Mouse (Mus musculus) neural tube, embryonic 12.5 days (tissue): ENCODE results near the gene Nif3l1. TPM values are rescaled to one million over a fixed set of nuclear protein-coding genes. Genes with fewer than 3 reads are reported as not detected.

Experiments
- ATAC-seq: fragments of 200-750 bp; cut with Nextera tagmentation; 2 replicates; pipeline ENCODE4 v1.8.0; 2017; ENCODE audit warnings: low read depth, mild to moderate bottlenecking, moderate TSS enrichment, moderate library complexity; ENCODE audit not compliant: low FRiP score
- H3K27ac ChIP-seq: fragments of 300-500 bp; sonication (generic); 2 replicates; pipeline ENCODE4 v1.5.1; 2016
- H3K27me3 ChIP-seq: fragments of 300-500 bp; sonication (generic); replicated peaks from 2 replicates; pipeline ENCODE4 v1.6.1; 2016; ENCODE audit warnings: mild to moderate bottlenecking
- H3K36me3 ChIP-seq: fragments of 300-500 bp; sonication (generic); 2 replicates; pipeline ENCODE4 v1.6.1; 2016; ENCODE audit warnings: mild to moderate bottlenecking
- H3K4me1 ChIP-seq: fragments of 300-500 bp; sonication (generic); 2 replicates; pipeline ENCODE4 v1.6.1; 2016
- H3K4me2 ChIP-seq: fragments of 300-500 bp; sonication (generic); replicated peaks from 2 replicates; pipeline ENCODE4 v1.6.1; 2016; ENCODE audit warnings: mild to moderate bottlenecking
- H3K4me3 ChIP-seq: fragments of 300-500 bp; sonication (generic); 2 replicates; pipeline ENCODE4 v1.5.1; 2016
- H3K9ac ChIP-seq: fragments of 300-500 bp; sonication (generic); 2 replicates; pipeline ENCODE4 v1.6.1; 2016; ENCODE audit warnings: mild to moderate bottlenecking
- H3K9me3 ChIP-seq: fragments of 300-500 bp; sonication (generic); 2 replicates; pipeline ENCODE4 v1.6.1; 2016; ENCODE audit warnings: mild to moderate bottlenecking
- WGBS: fragments of 180-500 bp; shearing (Covaris S2); methylation state at CpG from one replicate; pipeline ENCODE4 v1.1.7; 2016; 5-methylcytosine and 5-hydroxymethylcytosine counted together
- polyA plus RNA-seq: library from polyadenylated mRNA; unstranded; fragments of >200 nt; fragmentation: Nextera tagmentation; extraction: Ambion mirVana; gene quantifications from 2 replicates; pipeline ENCODE4 v1.2.1, GENCODE M21; 2016

The Nif3l1 gene
- polyA plus RNA-seq, 1 experiment from 2014 or later = 60.4 TPM

DNA sequence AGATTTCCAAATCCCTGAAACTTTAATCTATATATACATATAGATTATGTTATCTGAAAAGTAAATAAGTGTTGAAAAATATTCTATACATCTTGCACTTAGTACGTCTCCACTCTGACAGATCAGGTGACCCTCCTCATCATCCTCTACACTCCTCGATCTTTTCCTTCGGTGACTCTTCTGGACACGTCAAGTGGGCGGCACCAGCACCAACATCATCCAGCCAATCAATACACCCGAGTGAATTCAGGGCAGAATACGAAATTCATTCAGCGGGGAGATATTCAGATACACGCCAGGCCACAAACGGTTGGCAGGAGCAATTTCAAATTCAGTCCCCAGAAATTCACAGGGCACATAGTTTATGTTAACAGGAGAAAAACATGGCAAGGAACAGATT lies 24.9 kb upstream of the Nif3l1 start:
- H3K4me3 ChIP-seq = no peak overlapping the region
- no peak overlapping the region for H3K4me2 ChIP-seq
- H3K9me3 ChIP-seq = no peaks in the 10 kb centered on the region
- no peak overlapping the region for H3K9ac ChIP-seq
- H3K27me3 ChIP-seq = no peaks in the 10 kb centered on the region
- H3K27ac ChIP-seq = no peak overlapping the region
- no peak for ATAC-seq
- 86% methylated on average over 10 of the region's 10 CpGs for WGBS
- peaks cover 52% of the 10 kb centered on the region for H3K36me3 ChIP-seq
- H3K4me1 ChIP-seq = peaks cover 16% of the 10 kb centered on the region

DNA sequence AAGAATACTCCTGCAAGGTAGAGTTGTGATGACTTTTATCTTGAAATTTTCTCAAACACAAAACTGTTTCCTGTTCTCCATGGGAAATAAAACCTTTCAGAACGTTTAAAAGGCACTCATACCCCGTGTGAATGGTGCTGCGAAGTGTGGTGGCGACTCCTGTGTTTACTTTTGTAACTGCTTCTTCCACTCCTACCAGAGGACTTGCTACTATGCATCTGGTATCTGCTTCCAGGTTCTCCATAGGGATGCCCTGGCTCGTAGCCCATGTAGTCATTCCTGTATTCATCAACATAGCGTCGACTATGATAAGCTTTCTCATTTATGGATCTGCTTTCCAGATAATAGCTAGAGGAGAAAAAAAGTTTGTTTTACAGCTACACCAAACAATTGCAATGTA lies 24.0 kb upstream of the Nif3l1 start:
- Histone ChIP-seq H3K27ac (no peak overlapping the region), H3K4me1 (peaks cover 16% of the 10 kb centered on the region), H3K4me3 (no peak overlapping the region), H3K9me3 (no peaks in the 10 kb centered on the region), H3K4me2 (0 out of 2 replicates have a peak overlapping the region, but pooled peaks have one; percentile 12), H3K36me3 (peaks cover 45% of the 10 kb centered on the region), H3K9ac (no peak overlapping the region), H3K27me3 (no peaks in the 10 kb centered on the region)
- WGBS = 78% methylated on average over 7 of the region's 7 CpGs
- no peak for ATAC-seq

DNA sequence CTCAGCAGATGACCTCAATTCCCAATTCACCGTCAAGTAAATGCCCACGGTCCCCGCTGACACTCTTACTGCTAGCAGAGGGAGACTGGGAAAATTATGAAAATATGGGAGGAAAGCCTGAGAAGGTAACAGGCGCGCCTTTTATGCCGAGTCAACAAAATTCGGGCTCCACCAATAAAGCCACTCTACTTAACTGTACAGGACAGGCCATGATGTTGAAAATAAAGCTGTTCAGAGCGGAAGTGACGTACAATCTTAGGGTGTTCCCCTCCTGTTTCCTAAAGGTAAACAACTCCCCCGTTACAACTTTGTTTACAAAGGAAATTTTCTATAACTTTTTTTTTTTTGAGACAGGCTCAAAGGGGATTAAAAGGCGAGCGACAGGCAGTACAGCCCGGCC lies 22.1 kb upstream of the Nif3l1 start:
- Histone ChIP-seq H3K9ac (peak overlapping the region; percentile 99), H3K4me2 (peak overlapping the region; percentile 72), H3K4me3 (peak overlapping the region; percentile 99), H3K4me1 (peaks cover 16% of the 10 kb centered on the region), H3K36me3 (peaks cover 29% of the 10 kb centered on the region), H3K27ac (0 out of 2 replicates have a peak overlapping the region, but pooled peaks have one; percentile 95), H3K27me3 (no peaks in the 10 kb centered on the region), H3K9me3 (no peaks in the 10 kb centered on the region)
- ATAC-seq = 0 out of 2 replicates have a peak, but pooled peaks have one; percentile 45
- 15% methylated on average over 13 of the region's 13 CpGs for WGBS

DNA sequence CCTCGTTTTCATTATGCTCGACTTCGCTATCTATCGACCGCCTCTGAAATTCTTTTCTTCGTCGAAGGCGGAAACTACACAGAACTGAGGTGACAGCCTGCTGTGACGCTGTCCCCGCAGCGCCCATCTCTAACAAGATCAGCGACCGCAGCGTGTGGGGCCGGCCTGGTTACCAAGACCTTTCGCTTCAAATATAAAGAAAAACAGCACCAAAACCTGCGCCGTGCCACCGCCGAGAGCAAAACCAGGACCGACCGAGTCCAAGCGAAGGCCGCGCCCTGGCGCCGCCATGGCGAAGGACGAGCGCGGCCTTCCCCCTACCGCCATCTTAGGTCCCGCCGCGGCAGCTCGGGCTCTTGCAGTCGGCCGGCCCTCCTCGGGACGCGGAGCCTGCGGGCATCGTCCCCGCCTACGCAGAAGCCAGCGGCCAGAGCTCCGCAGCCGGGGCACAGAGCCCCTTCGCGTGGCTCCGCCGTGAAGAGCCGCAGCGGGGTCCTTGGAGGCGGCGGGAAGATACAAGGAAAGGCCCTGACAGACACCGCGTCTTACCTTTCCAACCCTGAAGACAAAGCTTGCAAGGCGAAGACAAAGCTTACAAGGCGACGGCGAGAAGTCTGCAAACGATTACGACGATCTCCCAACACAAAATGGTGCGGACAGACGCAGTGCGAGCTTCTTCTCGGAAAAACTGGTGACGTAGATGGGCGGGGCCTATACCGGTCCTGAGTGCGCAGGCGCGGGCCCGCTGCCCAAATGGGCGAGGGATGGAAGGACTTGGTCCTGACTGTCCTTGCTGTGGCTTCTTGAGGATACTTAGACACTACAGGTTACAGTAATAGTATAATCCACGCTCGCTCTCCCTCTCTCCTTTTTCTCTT lies 21.3 kb upstream of the Nif3l1 start, which contains the start of gene Clk1:
Gene Clk1, minus strand, starts transcription at position 696 of the 878 bp plus-strand sequence.
- H3K4me2 ChIP-seq = peak within 1 kb of the TSS; percentile 72
- ATAC-seq = peak; percentile 93

DNA sequence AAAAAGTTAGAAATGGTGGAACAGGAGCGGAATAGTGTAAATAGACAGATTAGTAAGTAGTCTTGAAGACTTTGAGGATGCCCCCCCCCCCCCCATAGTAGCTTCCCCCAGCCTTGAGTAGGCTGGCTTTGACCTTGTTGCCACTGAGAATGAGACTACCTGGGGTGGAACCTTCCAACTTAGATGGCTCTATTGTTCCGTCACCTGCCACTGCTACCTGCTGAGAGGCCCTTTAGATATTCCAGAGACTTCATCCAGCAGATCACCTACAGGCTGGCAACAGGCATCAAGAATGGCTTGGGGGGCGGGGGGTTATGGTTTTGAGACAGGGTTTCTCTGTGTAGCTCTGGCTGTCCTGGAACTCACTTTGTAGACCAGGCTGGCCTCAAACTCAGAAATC lies 20.4 kb upstream of the Nif3l1 start:
- Histone ChIP-seq H3K4me3 (no peak overlapping the region), H3K9ac (no peak overlapping the region), H3K36me3 (peaks cover 13% of the 10 kb centered on the region), H3K27me3 (no peaks in the 10 kb centered on the region), H3K9me3 (no peaks in the 10 kb centered on the region), H3K4me1 (peaks cover 16% of the 10 kb centered on the region), H3K4me2 (no peak overlapping the region), H3K27ac (no peak overlapping the region)
- ATAC-seq = no peak
- 94% methylated on average over 3 of the region's 3 CpGs for WGBS

More for the DNA sequence above, 21.3 kb upstream of the Nif3l1 start, which contains the start of gene Clk1:
- under 1% methylated on average over 79 of the region's 79 CpGs for WGBS
- no peaks in the 10 kb centered on the region for H3K27me3 ChIP-seq
- peaks cover 16% of the 10 kb centered on the region for H3K4me1 ChIP-seq
- H3K9me3 ChIP-seq = no peaks in the 10 kb centered on the region
- peak within 1 kb of the TSS; percentile 95 for H3K27ac ChIP-seq
- H3K36me3 ChIP-seq = peaks cover 21% of the 10 kb centered on the region
- H3K9ac ChIP-seq = peak within 1 kb of the TSS; percentile 99
- H3K4me3 ChIP-seq = peak within 1 kb of the TSS; percentile 99

DNA sequence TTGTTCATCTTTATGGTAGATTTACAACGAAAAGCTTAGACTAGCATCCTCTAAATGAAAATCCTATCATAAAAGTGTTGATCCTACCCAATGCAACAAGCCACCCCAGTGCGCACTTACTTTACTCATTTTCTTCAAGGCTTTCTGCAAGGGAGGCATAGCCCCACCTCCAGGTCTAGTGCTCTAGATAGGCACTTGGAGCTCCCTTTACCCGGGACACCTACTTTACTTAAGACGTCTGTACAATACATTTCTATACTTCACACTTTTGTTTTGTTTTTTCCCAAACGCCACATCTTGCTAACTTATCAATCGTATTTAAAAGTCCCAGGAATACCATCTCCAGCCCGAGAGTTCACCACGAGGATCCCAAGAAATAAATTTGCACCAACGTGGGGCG lies 260 bp upstream of the Nif3l1 start:
- 0 out of 2 replicates have a peak, but pooled peaks have one; percentile 33 for ATAC-seq
- H3K4me2 ChIP-seq = peak overlapping the region; percentile 76
- peak overlapping the region; percentile 60 for H3K4me3 ChIP-seq
- peaks cover 34% of the 10 kb centered on the region for H3K36me3 ChIP-seq
- H3K9ac ChIP-seq = peak overlapping the region; percentile 76
- H3K4me1 ChIP-seq = peaks cover 23% of the 10 kb centered on the region
- peak overlapping the region; percentile 65; the same call in 1 of the 2 replicates for H3K27ac ChIP-seq
- H3K9me3 ChIP-seq = no peaks in the 10 kb centered on the region
- no peaks in the 10 kb centered on the region for H3K27me3 ChIP-seq
- WGBS = 11% methylated on average over 10 of the region's 10 CpGs

DNA sequence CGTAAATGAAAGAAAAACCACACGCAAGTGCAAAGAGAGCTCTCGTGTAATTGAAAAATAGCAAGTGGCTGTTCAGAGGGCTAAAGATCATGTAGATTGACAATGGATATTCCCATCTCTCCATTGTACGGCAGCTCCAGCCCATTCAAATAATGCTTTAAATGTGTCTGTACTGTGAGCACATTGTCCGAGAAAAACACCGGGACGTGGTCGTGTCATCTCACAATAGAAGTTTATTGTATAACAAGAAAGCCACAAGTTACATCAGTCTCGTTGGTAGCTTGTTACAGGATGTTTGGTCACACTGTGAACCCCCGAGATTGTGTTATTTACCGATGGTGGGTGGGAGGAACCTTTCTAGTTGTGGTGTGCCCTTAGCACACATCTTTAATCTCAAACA lies 910 bp downstream of the Nif3l1 start:
- Histone ChIP-seq H3K27me3 (no peaks in the 10 kb centered on the region), H3K4me1 (peaks cover 23% of the 10 kb centered on the region), H3K27ac (peak overlapping the region; percentile 11; the same call in 1 of the 2 replicates), H3K36me3 (peaks cover 31% of the 10 kb centered on the region), H3K9me3 (no peaks in the 10 kb centered on the region), H3K9ac (peak overlapping the region; percentile 76), H3K4me2 (peak overlapping the region; percentile 76), H3K4me3 (peak overlapping the region; percentile 60)
- WGBS = 9% methylated on average over 11 of the region's 11 CpGs
- peak; percentile 11; the same call in 1 of the 2 replicates for ATAC-seq

DNA sequence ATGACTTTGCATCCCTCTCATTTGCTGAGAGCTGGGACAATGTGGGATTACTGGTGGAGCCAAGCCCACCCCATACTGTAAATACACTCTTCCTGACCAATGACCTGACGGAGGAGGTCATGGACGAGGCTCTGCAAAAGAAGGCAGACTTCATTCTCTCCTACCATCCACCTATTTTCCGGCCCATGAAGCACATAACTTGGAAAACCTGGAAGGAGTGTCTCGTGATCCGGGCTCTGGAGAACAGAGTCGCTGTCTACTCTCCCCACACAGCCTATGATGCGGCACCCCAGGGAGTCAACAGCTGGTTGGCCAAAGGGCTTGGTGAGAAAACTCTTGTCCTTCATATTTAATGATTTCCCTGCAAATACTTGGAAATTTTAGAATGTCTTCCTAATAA lies 2.8 kb downstream of the Nif3l1 start:
- Histone ChIP-seq H3K27me3 (no peaks in the 10 kb centered on the region), H3K9me3 (no peaks in the 10 kb centered on the region), H3K9ac (no peak overlapping the region), H3K36me3 (peaks cover 37% of the 10 kb centered on the region), H3K4me2 (no peak overlapping the region), H3K4me1 (peaks cover 23% of the 10 kb centered on the region), H3K4me3 (no peak overlapping the region), H3K27ac (no peak overlapping the region)
- WGBS = 96% methylated on average over 7 of the region's 7 CpGs
- ATAC-seq = no peak

DNA sequence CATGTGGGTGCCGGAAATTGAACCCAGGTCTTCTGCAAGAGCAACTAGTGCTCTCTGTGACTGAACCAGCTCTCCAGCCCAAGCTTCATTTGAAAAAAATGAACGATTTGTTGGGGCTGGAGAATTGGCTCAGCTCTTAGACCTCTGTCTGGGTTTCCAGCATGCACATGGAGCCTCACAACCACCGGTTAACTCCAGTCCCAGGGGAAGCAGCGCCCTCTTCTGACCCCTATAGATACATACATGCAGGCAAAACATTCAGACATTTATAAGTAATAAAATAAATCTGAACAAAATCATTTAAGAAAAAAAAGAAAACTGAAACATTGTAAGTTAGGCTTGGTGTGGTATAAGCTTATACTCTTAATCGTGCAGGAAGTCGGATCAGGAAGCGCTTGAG lies 3.4 kb downstream of the Nif3l1 start:
- no peaks in the 10 kb centered on the region for H3K27me3 ChIP-seq
- no peak overlapping the region for H3K4me2 ChIP-seq
- no peak overlapping the region for H3K4me3 ChIP-seq
- no peak for ATAC-seq
- peaks cover 23% of the 10 kb centered on the region for H3K4me1 ChIP-seq
- no peaks in the 10 kb centered on the region for H3K9me3 ChIP-seq
- H3K36me3 ChIP-seq = peaks cover 43% of the 10 kb centered on the region
- H3K27ac ChIP-seq = no peak overlapping the region
- 92% methylated on average over 7 of the region's 7 CpGs for WGBS
- no peak overlapping the region for H3K9ac ChIP-seq

DNA sequence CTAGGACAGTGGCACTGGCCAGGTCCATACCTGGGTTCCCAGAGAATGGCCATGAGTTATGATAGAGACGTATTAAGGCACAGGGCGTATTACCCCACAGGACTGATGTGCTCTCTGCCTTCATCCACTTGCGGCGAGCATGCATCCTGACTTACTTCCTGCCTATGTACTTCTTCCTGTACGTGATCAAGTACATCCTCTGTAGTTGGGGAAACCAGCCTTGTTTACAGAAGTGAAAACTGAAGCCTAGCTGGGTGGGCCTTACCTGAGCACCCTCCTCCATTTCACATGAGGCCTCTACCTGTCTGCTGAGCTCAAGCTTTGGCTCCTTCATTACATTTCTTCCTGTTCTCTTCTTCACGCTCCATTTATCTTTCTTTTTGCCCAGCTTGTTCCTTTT lies 9.4 kb downstream of the Nif3l1 start:
- no peaks in the 10 kb centered on the region for H3K4me1 ChIP-seq
- H3K27me3 ChIP-seq = no peaks in the 10 kb centered on the region
- no peak overlapping the region for H3K4me3 ChIP-seq
- H3K4me2 ChIP-seq = no peak overlapping the region
- H3K27ac ChIP-seq = no peak overlapping the region
- H3K9ac ChIP-seq = no peak overlapping the region
- 92% methylated on average over 6 of the region's 6 CpGs for WGBS
- ATAC-seq = no peak
- no peaks in the 10 kb centered on the region for H3K9me3 ChIP-seq
- H3K36me3 ChIP-seq = peaks cover 85% of the 10 kb centered on the region

DNA sequence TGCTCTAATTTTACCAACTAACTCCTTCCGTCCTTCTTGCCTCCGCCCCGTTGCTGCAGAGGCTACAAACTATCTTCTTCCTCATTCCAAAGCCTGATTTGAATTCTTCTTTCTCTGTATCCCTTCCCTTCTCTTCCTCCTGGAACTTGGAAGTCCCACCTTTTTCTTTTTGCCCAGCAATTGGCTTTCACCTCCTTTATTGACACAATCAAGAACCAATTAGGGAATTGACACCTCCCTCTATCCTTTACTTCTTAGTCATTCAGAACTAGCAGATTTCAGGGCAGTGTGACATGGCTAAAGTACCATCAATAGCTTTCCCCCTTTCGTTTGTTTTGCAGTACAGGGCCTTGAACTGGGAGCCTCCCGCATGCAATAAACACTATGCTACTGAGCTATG lies 13.2 kb downstream of the Nif3l1 start:
- H3K4me3 ChIP-seq = no peak overlapping the region
- H3K9ac ChIP-seq = no peak overlapping the region
- no peak overlapping the region for H3K27ac ChIP-seq
- no peaks in the 10 kb centered on the region for H3K9me3 ChIP-seq
- no peaks in the 10 kb centered on the region for H3K27me3 ChIP-seq
- no peak for ATAC-seq
- peaks cover 89% of the 10 kb centered on the region for H3K36me3 ChIP-seq
- no peaks in the 10 kb centered on the region for H3K4me1 ChIP-seq
- H3K4me2 ChIP-seq = no peak overlapping the region
- WGBS = 86% methylated on average over 5 of the region's 5 CpGs

DNA sequence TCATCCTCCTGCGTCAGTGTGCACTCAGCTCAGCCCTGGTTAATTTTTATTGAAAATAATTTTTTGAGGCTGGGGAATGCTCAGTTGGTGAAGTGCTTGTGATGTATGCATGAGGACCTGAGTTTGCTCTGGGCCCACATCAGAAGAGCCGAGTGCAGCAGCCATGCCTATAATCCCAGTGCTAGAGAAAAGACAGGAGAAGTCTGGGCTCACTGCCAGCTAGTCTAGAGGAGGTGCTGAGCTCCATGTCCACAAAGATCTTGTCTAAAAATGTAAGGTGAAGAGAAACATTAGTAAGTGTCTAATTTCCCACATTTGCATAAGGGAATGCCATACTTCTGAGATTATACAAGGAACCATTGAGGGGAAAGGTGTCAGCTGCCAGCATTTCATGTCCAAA lies 13.9 kb downstream of the Nif3l1 start:
- no peak overlapping the region for H3K4me2 ChIP-seq
- no peak overlapping the region for H3K27ac ChIP-seq
- no peak for ATAC-seq
- H3K4me3 ChIP-seq = no peak overlapping the region
- H3K36me3 ChIP-seq = peaks cover 89% of the 10 kb centered on the region
- WGBS = 90% methylated on average over 2 of the region's 2 CpGs
- H3K9me3 ChIP-seq = no peaks in the 10 kb centered on the region
- H3K27me3 ChIP-seq = no peaks in the 10 kb centered on the region
- H3K9ac ChIP-seq = no peak overlapping the region
- no peaks in the 10 kb centered on the region for H3K4me1 ChIP-seq
